27 mouse cellular contexts compared by ENCODE assay signal in genomic region chr4:119148741-119149140, GRCm38 (mm10). TPM values are rescaled to one million over a fixed set of nuclear protein-coding genes. Genes with fewer than 3 reads are reported as not detected.
"Had no signal": no experiment of that assay in that cellular context is flagged by ENCODE, and none has a peak within 500 bp of the region (broad histone marks: within the 10 kb centered on the region; RNA-seq: fewer than 3 reads in every experiment).

No protein-coding gene starts in this region.

- H3K4me1 ChIP-seq: embryonic facial prominence, embryonic 10.5 days; embryonic facial prominence, embryonic 12.5 days; embryonic facial prominence, embryonic 13.5 days; embryonic facial prominence, embryonic 15.5 days; forebrain, embryonic 15.5 days had no signal

- DNase-seq: cerebellum, adult 8-10 months; cerebellum, adult 9-10 months; cerebellum, adult 9-11 months; cerebellum, postnatal 10 days; cerebellum, postnatal 14 days; cerebellum, postnatal 25 days; cerebellum, postnatal 36 days; embryo, embryonic 11 days; gastrocnemius, adult 2 months; gastrocnemius, postnatal 10 days; gastrocnemius, postnatal 14 days; gastrocnemius, postnatal 25 days; gastrocnemius, postnatal 36 days; heart, adult 11 months; heart, adult 2 months had no signal

- H3K27ac ChIP-seq: embryonic facial prominence, embryonic 10.5 days; embryonic facial prominence, embryonic 12.5 days; embryonic facial prominence, embryonic 13.5 days; embryonic facial prominence, embryonic 15.5 days; forebrain, embryonic 10.5 days; forebrain, embryonic 12.5 days; forebrain, embryonic 13.5 days; forebrain, embryonic 15.5 days; gastrocnemius, adult 2 months; heart, adult 2 months had no signal

- H3K27me3 ChIP-seq: embryonic facial prominence, embryonic 13.5 days; embryonic facial prominence, embryonic 15.5 days; forebrain, embryonic 12.5 days; forebrain, embryonic 13.5 days; forebrain, embryonic 15.5 days had no signal

- H3K36me3 ChIP-seq: embryonic facial prominence, embryonic 10.5 days; embryonic facial prominence, embryonic 12.5 days; embryonic facial prominence, embryonic 13.5 days; embryonic facial prominence, embryonic 15.5 days; forebrain, embryonic 10.5 days; forebrain, embryonic 12.5 days; forebrain, embryonic 15.5 days had no signal

- H3K9me3 ChIP-seq: embryonic facial prominence, embryonic 10.5 days; embryonic facial prominence, embryonic 12.5 days; embryonic facial prominence, embryonic 13.5 days; embryonic facial prominence, embryonic 15.5 days; forebrain, embryonic 10.5 days; forebrain, embryonic 12.5 days; forebrain, embryonic 13.5 days; forebrain, embryonic 15.5 days had no signal

- H3K4me3 ChIP-seq: embryonic facial prominence, embryonic 10.5 days; embryonic facial prominence, embryonic 12.5 days; embryonic facial prominence, embryonic 13.5 days; embryonic facial prominence, embryonic 15.5 days; erythroblast, embryonic 14.5 days; forebrain, embryonic 10.5 days; forebrain, embryonic 12.5 days; forebrain, embryonic 13.5 days; forebrain, embryonic 15.5 days; gastrocnemius, adult 2 months; heart, adult 2 months had no signal

- H3K9ac ChIP-seq: embryonic facial prominence, embryonic 12.5 days; embryonic facial prominence, embryonic 13.5 days; embryonic facial prominence, embryonic 15.5 days; forebrain, embryonic 12.5 days; forebrain, embryonic 13.5 days; forebrain, embryonic 15.5 days; forebrain, postnatal 0 days had no signal

RNA-seq across cellular contexts. Expression of gene Ermap, which starts 41.1 kb away (rescaled TPM):
- total RNA-seq: gastrocnemius, adult 18-20 months; gastrocnemius, adult 2 months; gastrocnemius, adult 8-10 months; gastrocnemius, postnatal 25 days; gastrocnemius, postnatal 36 days had no signal
